Mouse (Mus musculus) erythroblast, embryonic 14.5 days (primary cell): ENCODE measurements around the gene Il21r.

Experiments used
- GATA1 ChIP-seq: IDR thresholded peaks from 2 replicates; pipeline ENCODE4 v1.6.1; 2012; ENCODE audit warnings: low read length, inconsistent platforms, mixed read lengths
- TAL1 ChIP-seq: IDR thresholded peaks from 3 replicates; pipeline ENCODE4 v1.6.1; 2012; ENCODE audit warnings: low read length, inconsistent platforms, mixed read lengths

DNA sequence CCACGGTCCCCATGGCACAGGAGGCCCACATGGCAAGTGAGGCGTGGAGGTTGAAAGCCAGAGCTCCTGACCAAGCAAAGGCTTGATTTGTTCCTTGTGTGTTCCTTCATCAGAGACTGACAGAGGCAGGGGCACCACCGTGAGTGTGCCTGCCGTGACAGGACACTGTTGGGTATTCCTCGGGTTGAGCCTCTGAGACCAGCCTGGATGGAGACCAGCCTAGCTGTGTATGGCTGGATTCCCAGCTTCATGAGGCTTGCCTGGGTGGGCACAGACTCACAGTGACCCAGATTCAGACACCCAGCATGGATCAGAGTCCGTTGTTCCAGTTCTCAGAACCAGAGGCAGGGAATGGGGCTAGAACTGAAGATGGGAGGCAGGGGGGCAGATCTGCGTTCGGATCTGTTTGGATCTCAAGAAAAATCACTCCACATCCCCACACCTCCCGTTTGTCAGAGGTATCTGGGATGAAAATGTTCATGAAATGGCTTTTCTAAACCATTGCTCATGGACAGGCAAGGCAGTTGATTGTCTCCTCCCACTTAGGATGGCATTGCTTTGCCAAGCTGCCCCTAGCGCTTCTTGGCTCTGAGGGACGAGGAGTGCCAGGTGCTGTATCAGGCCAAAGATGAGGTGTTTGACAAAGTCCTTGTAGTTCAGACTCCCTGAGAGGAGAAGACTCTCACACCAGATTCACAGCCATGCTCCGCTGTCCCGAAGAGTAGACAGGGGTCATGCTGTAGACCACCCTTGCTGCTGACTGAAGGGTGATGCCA is 49.4 kb upstream of the Il21r start:
- TF ChIP-seq GATA1, result no peak
- TF ChIP-seq TAL1, result no peak
